Mouse (Mus musculus) heart, embryonic 14.5 days (tissue): ENCODE data around the gene Ercc4. TPM values are rescaled to one million over a fixed set of nuclear protein-coding genes. Genes with fewer than 3 reads are reported as not detected.

Experiments used
- ATAC-seq: fragments of 200-750 bp; cut with Nextera tagmentation; 2 replicates; pipeline ENCODE4 v1.8.0; 2017; ENCODE audit warnings: low read depth, moderate TSS enrichment; ENCODE audit not compliant: insufficient number of reproducible peaks, insufficient read depth, low FRiP score
- H3K27ac ChIP-seq, 2 experiments: fragments of 200-500 bp in 1 of 2; fragments of 300-500 bp in 1 of 2; sonication (generic) in 1 of 2; replicated peaks in 1 of 2; 2 replicates each; pipeline ENCODE4 v1.5.1; 2012 to 2014; ENCODE audit warnings: low read depth in 2 of 2, low read length in 2 of 2, control low read depth in 1 of 2, mild to moderate bottlenecking in 1 of 2, mixed read lengths in 1 of 2; ENCODE audit not compliant: control insufficient read depth in 1 of 2, insufficient read depth in 1 of 2
- H3K27me3 ChIP-seq: fragments of 300-500 bp; sonication (generic); 2 replicates; pipeline ENCODE4 v1.6.1; 2014; ENCODE audit warnings: mild to moderate bottlenecking, low read length, control low read depth; ENCODE audit not compliant: control insufficient read depth, insufficient read depth
- H3K36me3 ChIP-seq: fragments of 300-500 bp; sonication (generic); 2 replicates; pipeline ENCODE4 v1.6.1; 2014; ENCODE audit warnings: mild to moderate bottlenecking, control low read depth, low read length, mixed read lengths; ENCODE audit not compliant: control insufficient read depth, insufficient read depth
- H3K4me1 ChIP-seq, 2 experiments: fragments of 200-500 bp in 1 of 2; fragments of 300-500 bp in 1 of 2; sonication (generic) in 1 of 2; 2 replicates each; pipeline ENCODE4 v1.6.1; 2012 to 2014; ENCODE audit warnings: low read length in 2 of 2, control low read depth in 1 of 2, mixed read lengths in 1 of 2; ENCODE audit not compliant: control insufficient read depth in 2 of 2, insufficient read depth in 2 of 2
- H3K4me2 ChIP-seq: fragments of 300-500 bp; sonication (generic); 2 replicates; pipeline ENCODE4 v1.6.1; 2014; ENCODE audit warnings: mild to moderate bottlenecking, low read length
- H3K4me3 ChIP-seq, 2 experiments: fragments of 200-500 bp in 1 of 2; fragments of 300-500 bp in 1 of 2; sonication (generic) in 1 of 2; 2 replicates each; pipeline ENCODE4 v1.5.1; 2012 to 2014; ENCODE audit warnings: low read length in 2 of 2, mild to moderate bottlenecking in 2 of 2, control low read depth in 1 of 2, low read depth in 1 of 2, moderate library complexity in 1 of 2; ENCODE audit not compliant: control insufficient read depth in 1 of 2, insufficient read depth in 1 of 2
- H3K9ac ChIP-seq: fragments of 300-500 bp; sonication (generic); 2 replicates; pipeline ENCODE4 v1.6.1; 2014; ENCODE audit warnings: mild to moderate bottlenecking, low read length
- H3K9me3 ChIP-seq: fragments of 300-500 bp; sonication (generic); 2 replicates; pipeline ENCODE4 v1.6.1; 2016; ENCODE audit warnings: low read length, control low read depth; ENCODE audit not compliant: control insufficient read depth
- WGBS: fragments of 180-500 bp; shearing (Covaris S2); extraction: QIAGEN DNeasy Blood & Tissue Kit; methylation state at CpG from one replicate; pipeline ENCODE4 v1.1.7; 2014; 5-methylcytosine and 5-hydroxymethylcytosine counted together
- polyA plus RNA-seq: library from polyadenylated mRNA; unstranded; fragments of >200 nt; fragmentation: Nextera tagmentation; extraction: Ambion mirVana; gene quantifications from 2 replicates; pipeline ENCODE4 v1.2.1, GENCODE M21; 2014

The Ercc4 gene
- polyA plus RNA-seq, 1 experiment from 2014 or later, result 11.1 TPM

DNA sequence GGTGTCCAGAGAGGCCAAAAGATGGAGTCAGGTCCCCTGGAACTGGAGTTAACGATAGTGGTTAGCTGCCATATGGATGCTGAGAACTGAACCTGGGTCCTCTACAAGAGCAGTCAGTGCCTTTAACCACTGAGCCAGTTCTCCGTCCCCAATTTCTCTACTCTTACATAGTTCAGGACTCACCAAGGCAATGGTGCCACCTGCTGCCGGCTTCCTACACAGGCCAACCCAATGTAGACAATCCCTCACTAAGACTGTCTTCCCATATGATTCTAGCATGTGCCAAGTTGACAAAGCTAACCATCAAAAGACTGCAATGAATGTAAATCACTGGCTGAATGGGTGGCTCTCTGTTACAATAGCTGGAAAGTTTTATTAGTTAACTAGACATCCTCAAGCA is 74.9 kb downstream of the Ercc4 start:
- Histone ChIP-seq H3K27me3 (no peaks in the 10 kb centered on the region), H3K36me3 (no peaks in the 10 kb centered on the region), H3K27ac (no peak overlapping the region), H3K4me2 (no peak overlapping the region), H3K4me3 (no peak overlapping the region), H3K4me1 (peaks cover 7 to 10% of the 10 kb centered on the region in 2 experiments), H3K9me3 (peaks cover 14% of the 10 kb centered on the region; the same call in 1 of the 2 replicates), H3K9ac (no peak overlapping the region)
- no peak for ATAC-seq
- WGBS, result 85% methylated on average over 3 of the region's 3 CpGs

DNA sequence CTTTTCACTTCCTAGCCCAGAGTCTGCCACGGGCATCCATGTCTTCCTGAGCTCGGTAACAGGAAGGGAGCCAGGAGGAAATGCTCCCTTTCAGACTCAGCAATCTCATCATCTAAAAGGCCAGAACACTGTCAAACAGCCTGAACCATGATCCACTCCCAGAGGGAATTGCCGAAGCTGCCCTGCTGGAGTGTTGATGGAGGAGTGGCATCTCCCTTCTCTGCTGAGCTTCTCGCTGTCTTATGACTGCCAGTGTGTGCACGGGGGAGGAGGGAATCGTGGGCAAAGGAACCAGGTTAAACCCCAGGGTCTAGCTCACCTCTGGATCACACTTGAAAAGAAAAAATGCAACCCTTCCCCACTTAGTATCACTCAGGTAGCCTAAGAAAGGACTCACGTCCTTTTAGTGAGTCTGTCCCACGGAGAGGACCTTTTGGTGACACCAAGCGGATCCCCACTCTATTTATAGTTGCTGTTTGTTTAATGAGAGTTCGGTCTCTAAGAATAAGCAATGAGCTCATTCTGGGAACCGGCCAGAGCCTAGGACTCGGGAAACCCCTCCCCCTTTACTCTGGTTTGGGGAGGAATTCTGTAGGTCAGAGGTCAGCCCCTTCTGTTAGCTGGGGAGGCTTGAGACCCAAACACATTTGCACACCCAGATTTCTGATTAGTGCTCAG is 80.1 kb downstream of the Ercc4 start:
- peak; percentile 70 for ATAC-seq
- peaks cover 36 to 48% of the 10 kb centered on the region in 2 experiments for H3K4me1 ChIP-seq
- peak overlapping the region; percentile 60 for H3K4me2 ChIP-seq
- peak overlapping the region; percentile 13 to 21 for H3K4me3 ChIP-seq
- 9% methylated on average over 12 of the region's 12 CpGs for WGBS
- peak overlapping the region; percentile 67 for H3K9ac ChIP-seq
- H3K9me3 ChIP-seq, result peaks cover 14% of the 10 kb centered on the region; the same call in 1 of the 2 replicates
- no peaks in the 10 kb centered on the region for H3K27me3 ChIP-seq
- no peaks in the 10 kb centered on the region for H3K36me3 ChIP-seq
- H3K27ac ChIP-seq, result peak overlapping the region; percentile 90 to 94

DNA sequence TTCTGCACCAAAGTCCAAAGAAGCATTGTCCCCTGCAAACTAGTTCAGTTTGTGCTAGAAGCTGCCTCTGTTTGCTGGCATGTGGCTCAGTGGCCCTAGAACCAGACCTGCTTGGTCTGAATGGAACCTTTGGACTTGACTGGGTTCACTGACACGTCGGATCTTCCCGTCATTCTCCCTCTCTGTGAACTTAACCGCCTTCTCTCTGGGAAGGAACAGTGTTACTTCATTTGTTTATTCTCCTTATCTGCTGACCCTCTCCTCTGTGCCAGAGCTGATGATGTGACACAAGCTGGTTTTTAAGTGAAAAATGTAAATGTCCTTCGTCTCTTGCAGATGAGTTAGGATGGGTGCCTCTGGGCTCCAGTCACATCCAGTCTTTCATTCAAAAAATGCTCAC is 81.0 kb downstream of the Ercc4 start:
- 49% methylated on average over 5 of the region's 5 CpGs for WGBS

DNA sequence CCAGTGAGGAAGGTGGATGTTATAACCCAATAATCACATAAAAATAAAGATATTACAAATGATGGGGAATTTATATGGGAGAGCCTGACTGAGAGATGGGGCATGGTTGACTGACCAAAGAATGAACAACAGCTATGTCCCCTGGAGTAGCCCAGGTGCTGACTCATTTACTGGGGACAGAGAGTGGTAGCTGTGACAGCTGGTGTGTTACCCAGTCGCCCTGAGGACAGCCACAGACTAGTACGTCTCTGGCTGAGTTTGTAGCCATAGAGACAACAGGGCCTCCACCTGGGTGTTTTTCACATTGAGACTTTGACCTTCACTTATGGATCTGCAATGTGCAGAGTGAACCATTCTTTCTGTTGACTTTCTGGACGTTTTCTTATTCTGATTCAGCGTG is 81.7 kb downstream of the Ercc4 start:
- no peak for ATAC-seq
- Histone ChIP-seq H3K4me1 (peaks cover 38 to 56% of the 10 kb centered on the region in 2 experiments), H3K27ac (no peak overlapping the region)

More for the DNA sequence above, 81.0 kb downstream of the Ercc4 start:
- H3K9me3 ChIP-seq, result peaks cover 7% of the 10 kb centered on the region; the same call in 1 of the 2 replicates
- no peaks in the 10 kb centered on the region for H3K27me3 ChIP-seq
- no peak overlapping the region for H3K4me2 ChIP-seq
- no peak overlapping the region for H3K9ac ChIP-seq
- no peak overlapping the region for H3K4me3 ChIP-seq
- no peak for ATAC-seq
- peaks cover 38 to 56% of the 10 kb centered on the region in 2 experiments for H3K4me1 ChIP-seq
- no peaks in the 10 kb centered on the region for H3K36me3 ChIP-seq
- H3K27ac ChIP-seq, result peak overlapping the region in 1 of 2 experiments; percentile 90; a peak in 2 of 4 replicates

DNA sequence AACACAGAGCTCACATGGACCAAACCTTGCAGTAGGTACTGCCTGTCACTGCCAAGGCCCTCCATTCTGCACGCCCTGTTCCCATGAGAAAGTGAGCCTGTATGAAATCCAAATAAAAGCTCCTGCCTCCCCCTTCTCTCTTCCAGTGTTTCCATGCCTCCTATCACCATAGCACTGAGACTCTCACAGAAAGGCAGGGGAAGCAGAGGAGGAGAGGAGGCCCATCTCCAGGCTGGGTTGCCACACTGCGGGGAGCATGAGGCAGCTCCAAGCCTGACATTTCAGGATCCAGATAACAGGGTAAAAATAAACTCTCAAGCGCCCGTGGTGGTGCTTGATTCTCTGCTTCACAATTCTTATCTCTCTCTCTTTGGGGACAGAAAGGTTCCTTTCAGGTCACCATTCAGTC is 84.2 kb downstream of the Ercc4 start:
- 0 out of 2 replicates have a peak overlapping the region, but pooled peaks have one; percentile 1 for H3K4me2 ChIP-seq
- peak; percentile 45 for ATAC-seq
- no peak overlapping the region for H3K9ac ChIP-seq
- H3K4me1 ChIP-seq, result peaks cover 41 to 61% of the 10 kb centered on the region in 2 experiments
- H3K27me3 ChIP-seq, result no peaks in the 10 kb centered on the region
- H3K27ac ChIP-seq, result peak overlapping the region; percentile 82 to 87
- no peaks in the 10 kb centered on the region for H3K36me3 ChIP-seq
- no peak overlapping the region for H3K4me3 ChIP-seq
- H3K9me3 ChIP-seq, result no peaks in the 10 kb centered on the region
- WGBS, result 10% methylated on average over 4 of the region's 4 CpGs

More for the DNA sequence above, 81.7 kb downstream of the Ercc4 start:
- Histone ChIP-seq H3K36me3 (no peaks in the 10 kb centered on the region), H3K27me3 (no peaks in the 10 kb centered on the region), H3K4me2 (no peak overlapping the region), H3K9ac (no peak overlapping the region), H3K4me3 (no peak overlapping the region), H3K9me3 (peaks cover 3% of the 10 kb centered on the region; the same call in 1 of the 2 replicates)
- 65% methylated on average over 4 of the region's 4 CpGs for WGBS

DNA sequence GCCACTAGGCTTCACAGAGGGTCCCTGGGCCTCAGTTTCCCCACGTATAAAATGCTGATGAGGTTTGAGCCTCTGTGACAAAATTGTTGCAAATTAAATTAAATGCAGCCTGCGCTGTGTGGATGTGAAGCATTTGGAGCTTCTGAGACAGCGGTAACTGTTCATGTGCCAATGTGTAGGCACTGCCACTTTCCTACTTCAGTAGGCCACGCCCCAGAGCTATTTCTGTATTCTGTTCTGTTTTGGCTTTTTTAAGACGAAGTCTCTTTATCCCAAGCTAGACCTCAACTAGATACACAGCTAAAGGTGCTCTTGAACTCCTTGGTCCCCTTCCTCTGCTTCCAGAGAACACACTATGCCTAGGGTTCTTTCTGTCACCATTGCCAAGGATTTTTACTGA is 85.4 kb downstream of the Ercc4 start:
- no peaks in the 10 kb centered on the region for H3K27me3 ChIP-seq
- no peak overlapping the region; a peak in 1 of 4 replicates for H3K27ac ChIP-seq
- no peaks in the 10 kb centered on the region for H3K9me3 ChIP-seq
- peaks cover 33 to 49% of the 10 kb centered on the region in 2 experiments for H3K4me1 ChIP-seq
- no peak overlapping the region for H3K4me2 ChIP-seq
- no peak overlapping the region for H3K9ac ChIP-seq
- no peaks in the 10 kb centered on the region for H3K36me3 ChIP-seq
- H3K4me3 ChIP-seq, result no peak overlapping the region
- 73% methylated on average over 5 of the region's 5 CpGs for WGBS
- ATAC-seq, result no peak

DNA sequence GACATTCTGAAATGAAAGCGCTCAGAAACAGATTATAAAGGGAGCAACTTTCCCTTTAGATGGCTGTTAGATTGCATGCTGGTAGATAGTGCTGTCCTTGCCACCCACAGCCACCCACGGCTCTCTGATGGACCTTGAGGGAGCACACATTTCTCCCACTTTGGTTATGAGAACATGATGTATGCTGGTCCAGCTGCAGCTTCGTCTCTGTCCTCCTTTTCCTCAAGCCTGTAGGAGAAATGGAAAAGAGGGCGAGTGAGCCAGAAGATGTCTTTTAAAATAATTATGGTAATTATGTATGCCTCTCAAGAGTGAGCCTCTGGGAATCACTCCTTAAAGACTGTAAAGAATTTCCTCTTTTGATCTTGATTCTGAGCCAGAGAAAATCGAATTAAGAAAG is 87.1 kb downstream of the Ercc4 start:
- no peak overlapping the region for H3K4me2 ChIP-seq
- H3K36me3 ChIP-seq, result no peaks in the 10 kb centered on the region
- ATAC-seq, result no peak
- H3K4me1 ChIP-seq, result peaks cover 22 to 36% of the 10 kb centered on the region in 2 experiments
- H3K9me3 ChIP-seq, result no peaks in the 10 kb centered on the region
- WGBS, result 66% methylated on average over 5 of the region's 5 CpGs
- H3K9ac ChIP-seq, result no peak overlapping the region
- no peak overlapping the region for H3K4me3 ChIP-seq
- H3K27ac ChIP-seq, result no peak overlapping the region
- H3K27me3 ChIP-seq, result no peaks in the 10 kb centered on the region
